Mouse (Mus musculus) kidney, postnatal 0 days (tissue): ENCODE results near the gene Crmp1. TPM values are rescaled to one million over a fixed set of nuclear protein-coding genes. Genes with fewer than 3 reads are reported as not detected.

ENCODE experiments used
- ATAC-seq: fragments of 200-750 bp; cut with Nextera tagmentation; replicated peaks from 2 replicates; pipeline ENCODE4 v1.8.0; 2017; ENCODE audit warnings: low read depth, moderate number of reproducible peaks, moderate TSS enrichment, moderate library complexity; ENCODE audit not compliant: low FRiP score
- DNase-seq: peaks from one replicate; pipeline ENCODE4 v3.0.0-alpha.2; 2016; ENCODE audit warnings: low spot score
- H3K27ac ChIP-seq: fragments of 300-500 bp; sonication (generic); 2 replicates; pipeline ENCODE4 v1.5.1; 2014; ENCODE audit warnings: mild to moderate bottlenecking
- H3K27me3 ChIP-seq: fragments of 300-500 bp; sonication (generic); 2 replicates; pipeline ENCODE4 v1.6.1; 2014; ENCODE audit warnings: low read length, mixed read lengths; ENCODE audit not compliant: insufficient read depth
- H3K36me3 ChIP-seq: fragments of 300-500 bp; sonication (generic); 2 replicates; pipeline ENCODE4 v1.6.1; 2014; ENCODE audit warnings: low read length, mixed read lengths; ENCODE audit not compliant: insufficient read depth
- H3K4me1 ChIP-seq: fragments of 300-500 bp; sonication (generic); replicated peaks from 2 replicates; pipeline ENCODE4 v1.6.1; 2014; ENCODE audit warnings: antibody characterized with exemption, low read length, mixed read lengths; ENCODE audit not compliant: insufficient read depth
- H3K4me2 ChIP-seq: fragments of 300-500 bp; sonication (generic); 2 replicates; pipeline ENCODE4 v1.6.1; 2014; ENCODE audit warnings: mild to moderate bottlenecking, low read length, moderate library complexity, mixed read lengths
- H3K4me3 ChIP-seq: fragments of 300-500 bp; sonication (generic); replicated peaks from 2 replicates; pipeline ENCODE4 v1.5.1; 2014; ENCODE audit warnings: low read depth, low read length
- H3K9ac ChIP-seq: fragments of 300-500 bp; sonication (generic); 2 replicates; pipeline ENCODE4 v1.6.1; 2014; ENCODE audit warnings: low read depth, low read length
- H3K9me3 ChIP-seq: fragments of 300-500 bp; sonication (generic); replicated peaks from 2 replicates; pipeline ENCODE4 v1.6.1; 2016; ENCODE audit warnings: low read length, inconsistent platforms, mixed read lengths
- CTCF ChIP-seq: IDR thresholded peaks from 2 replicates; pipeline ENCODE4 v1.5.1; 2016; ENCODE audit warnings: antibody characterized with exemption, low read depth, mild to moderate bottlenecking, moderate library complexity
- WGBS: fragments of 180-500 bp; shearing (Covaris S2); extraction: QIAGEN DNeasy Blood & Tissue Kit; methylation state at CpG from one replicate; pipeline ENCODE4 v1.1.7; 2014; 5-methylcytosine and 5-hydroxymethylcytosine counted together
- polyA plus RNA-seq: library from polyadenylated mRNA; unstranded; fragments of >200 nt; fragmentation: Nextera tagmentation; extraction: Ambion mirVana; gene quantifications from 2 replicates; pipeline ENCODE4 v1.2.1, GENCODE M21; 2015

Crmp1 gene
- polyA plus RNA-seq, result 2.6 and 2.8 TPM in 2 replicates

DNA sequence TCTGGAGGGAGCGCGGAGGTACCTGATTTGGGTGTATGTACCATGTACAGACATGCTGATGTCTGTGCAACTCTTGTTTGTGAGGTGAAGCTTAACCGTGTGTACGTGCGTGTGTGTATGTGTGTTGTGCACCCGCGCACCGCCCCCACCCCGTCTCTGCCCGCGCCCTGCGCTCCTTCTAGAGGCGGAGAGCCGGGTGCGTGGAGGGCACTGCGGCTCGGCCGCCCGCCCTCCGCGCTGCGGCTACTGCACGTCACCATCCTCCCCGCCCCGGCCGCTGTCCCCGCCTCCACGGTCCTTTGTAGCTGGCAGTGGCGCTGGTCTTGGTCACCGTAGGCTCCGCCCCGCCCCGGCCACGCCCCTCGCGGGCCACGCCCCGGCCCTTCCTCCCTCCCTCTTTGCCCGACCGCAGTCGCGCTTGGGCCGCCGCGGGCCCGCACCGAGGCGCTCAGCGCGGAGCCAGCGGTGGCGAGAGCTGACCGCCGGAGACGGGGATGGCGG is at the start of gene Crmp1:
TSS of gene Crmp1 (plus strand) at position 290 of the 501 bp plus-strand sequence.
- TF ChIP-seq CTCF, result no peak
- ATAC-seq, result peak; percentile 52
- Histone ChIP-seq H3K9ac (no peak within 1 kb of the TSS), H3K4me1 (peaks cover 13% of the 10 kb centered on the region), H3K27ac (no peak within 1 kb of the TSS), H3K27me3 (peaks cover 62% of the 10 kb centered on the region), H3K4me3 (peak within 1 kb of the TSS; percentile 24), H3K4me2 (peak within 1 kb of the TSS; percentile 55), H3K9me3 (no peaks in the 10 kb centered on the region), H3K36me3 (no peaks in the 10 kb centered on the region)
- 1% methylated on average over 50 of the region's 56 CpGs for WGBS
- peak; percentile 41 for DNase-seq

DNA sequence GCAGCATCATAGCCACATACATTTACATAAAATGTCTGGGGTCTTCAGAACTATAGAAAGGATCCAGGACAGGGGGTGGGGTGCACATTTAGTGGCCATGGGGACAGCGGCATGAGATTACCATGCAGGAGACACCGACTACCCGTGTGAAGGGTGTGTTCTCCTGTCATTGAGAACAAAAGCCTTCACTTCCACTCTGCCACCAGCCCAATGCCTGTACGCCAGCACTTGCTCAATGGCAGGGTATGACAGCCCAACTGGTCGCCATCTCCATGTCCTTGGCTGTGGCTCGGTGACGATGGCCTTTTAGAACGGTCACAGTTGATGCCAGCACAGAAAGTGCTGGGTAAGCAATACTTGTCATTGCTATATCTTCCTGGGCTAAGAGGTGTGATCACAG is 45.5 kb upstream of the Crmp1 start:
- no peaks in the 10 kb centered on the region for H3K27me3 ChIP-seq
- H3K4me2 ChIP-seq, result no peak overlapping the region

DNA sequence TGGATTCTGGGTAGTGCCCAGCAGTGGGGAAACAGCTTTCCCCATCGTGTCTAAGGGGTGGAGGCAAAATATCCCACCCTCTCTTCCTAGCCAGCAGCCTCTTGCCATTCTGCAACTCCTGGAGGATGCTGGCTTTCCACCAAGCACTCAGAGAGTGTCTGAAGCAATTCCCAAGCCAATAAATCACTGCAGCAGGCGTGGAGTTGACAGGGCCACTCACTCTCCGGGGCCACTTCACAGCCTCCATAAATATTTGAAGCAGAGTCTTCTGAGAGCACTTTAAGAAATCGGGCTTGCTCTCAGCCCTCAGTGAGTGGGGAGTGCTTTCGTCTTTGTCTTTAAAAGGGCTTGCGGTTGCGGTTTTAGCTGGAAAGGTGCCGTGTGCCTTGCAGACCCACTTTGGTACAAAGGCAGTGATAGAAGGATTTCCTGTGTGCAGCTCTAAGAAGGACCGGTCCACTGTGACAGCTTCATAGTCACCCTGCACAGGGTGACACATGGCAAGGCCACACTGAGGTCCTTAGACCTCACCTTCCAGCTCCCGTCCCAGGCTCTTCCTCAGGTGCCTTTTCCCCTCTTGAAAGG is 45.0 kb upstream of the Crmp1 start:
- TF ChIP-seq CTCF, result no peak
- peaks cover 11% of the 10 kb centered on the region; the same call in 1 of the 2 replicates for H3K4me1 ChIP-seq
- H3K27ac ChIP-seq, result no peak overlapping the region
- H3K36me3 ChIP-seq, result no peaks in the 10 kb centered on the region
- H3K9ac ChIP-seq, result no peak overlapping the region
- H3K4me3 ChIP-seq, result no peak overlapping the region
- H3K4me2 ChIP-seq, result no peak overlapping the region
- peak; percentile 16 for DNase-seq
- WGBS, result 20% methylated on average over 10 of the region's 10 CpGs
- H3K27me3 ChIP-seq, result no peaks in the 10 kb centered on the region
- no peak for ATAC-seq
- H3K9me3 ChIP-seq, result no peaks in the 10 kb centered on the region

More for the DNA sequence above, 45.5 kb upstream of the Crmp1 start:
- no peak for TF ChIP-seq CTCF
- Histone ChIP-seq H3K4me1 (peaks cover 11% of the 10 kb centered on the region; the same call in 1 of the 2 replicates), H3K27ac (no peak overlapping the region), H3K9ac (no peak overlapping the region), H3K9me3 (no peaks in the 10 kb centered on the region), H3K4me3 (no peak overlapping the region), H3K36me3 (no peaks in the 10 kb centered on the region)
- DNase-seq, result no peak
- 75% methylated on average over 8 of the region's 8 CpGs for WGBS
- no peak for ATAC-seq

DNA sequence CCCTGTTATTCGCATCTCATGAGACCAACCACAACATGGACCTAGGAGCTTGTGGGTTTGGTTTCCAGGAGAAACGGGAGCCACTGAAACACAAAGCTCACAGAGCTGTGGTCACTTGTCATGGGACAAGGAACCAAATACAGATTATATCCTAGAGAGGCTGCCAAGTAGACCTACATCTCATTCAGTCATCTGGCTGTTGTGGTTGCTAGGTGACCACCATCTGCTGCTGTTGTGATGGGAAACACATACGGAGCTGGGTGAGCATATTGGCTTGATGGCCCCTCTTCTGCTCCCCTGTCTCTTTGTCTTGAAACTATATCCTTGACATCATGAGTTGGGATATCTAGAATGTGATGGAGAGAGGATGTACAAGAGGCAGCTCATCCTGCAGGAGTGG is 44.3 kb upstream of the Crmp1 start:
- Histone ChIP-seq H3K27ac (no peak overlapping the region), H3K4me2 (no peak overlapping the region), H3K4me1 (peaks cover 11% of the 10 kb centered on the region; the same call in 1 of the 2 replicates), H3K36me3 (no peaks in the 10 kb centered on the region), H3K4me3 (no peak overlapping the region), H3K27me3 (no peaks in the 10 kb centered on the region), H3K9me3 (no peaks in the 10 kb centered on the region), H3K9ac (no peak overlapping the region)
- no peak for ATAC-seq
- no peak for DNase-seq
- TF ChIP-seq CTCF, result no peak
- 59% methylated on average over 3 of the region's 3 CpGs for WGBS

DNA sequence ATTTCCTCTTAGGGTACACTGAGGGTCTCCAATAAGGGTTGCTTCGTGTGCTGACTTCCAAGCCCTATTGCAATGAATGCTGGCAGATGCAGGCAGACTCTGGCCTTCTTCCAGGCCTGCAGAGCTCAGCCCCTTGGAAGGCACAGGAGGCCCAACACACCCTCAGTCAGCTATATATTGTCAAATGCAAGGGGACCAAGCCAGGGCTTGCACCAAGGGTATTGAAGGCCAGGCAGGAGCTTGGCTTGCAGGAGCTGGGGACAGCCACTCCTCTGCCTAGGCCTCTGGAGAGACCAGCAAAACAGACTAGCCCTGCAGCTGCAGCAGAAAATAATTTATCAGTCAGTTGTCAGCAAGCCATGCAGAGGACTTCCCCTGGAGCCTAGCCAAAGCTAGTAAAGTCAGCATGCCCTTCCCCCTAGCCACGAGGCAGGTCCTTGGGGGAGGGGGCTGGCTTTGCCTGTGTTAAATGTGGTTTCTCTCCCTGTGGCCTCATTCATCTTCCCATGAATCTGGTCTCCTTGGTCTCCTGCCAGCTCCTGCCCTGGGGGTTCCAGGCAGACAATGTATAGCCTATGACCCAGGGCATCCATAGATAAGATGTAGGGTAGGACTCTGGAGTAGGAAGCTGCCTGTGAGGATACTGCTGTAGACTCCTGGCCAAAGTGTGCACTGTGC is 43.6 kb upstream of the Crmp1 start:
- no peaks in the 10 kb centered on the region for H3K27me3 ChIP-seq
- H3K4me1 ChIP-seq, result peaks cover 11% of the 10 kb centered on the region; the same call in 1 of the 2 replicates
- H3K9ac ChIP-seq, result no peak overlapping the region
- H3K4me2 ChIP-seq, result no peak overlapping the region
- TF ChIP-seq CTCF, result no peak
- ATAC-seq, result no peak
- H3K27ac ChIP-seq, result no peak overlapping the region
- H3K36me3 ChIP-seq, result no peaks in the 10 kb centered on the region
- no peaks in the 10 kb centered on the region for H3K9me3 ChIP-seq
- no peak overlapping the region for H3K4me3 ChIP-seq
- DNase-seq, result peak; percentile 52
- 24% methylated on average over 2 of the region's 2 CpGs for WGBS

DNA sequence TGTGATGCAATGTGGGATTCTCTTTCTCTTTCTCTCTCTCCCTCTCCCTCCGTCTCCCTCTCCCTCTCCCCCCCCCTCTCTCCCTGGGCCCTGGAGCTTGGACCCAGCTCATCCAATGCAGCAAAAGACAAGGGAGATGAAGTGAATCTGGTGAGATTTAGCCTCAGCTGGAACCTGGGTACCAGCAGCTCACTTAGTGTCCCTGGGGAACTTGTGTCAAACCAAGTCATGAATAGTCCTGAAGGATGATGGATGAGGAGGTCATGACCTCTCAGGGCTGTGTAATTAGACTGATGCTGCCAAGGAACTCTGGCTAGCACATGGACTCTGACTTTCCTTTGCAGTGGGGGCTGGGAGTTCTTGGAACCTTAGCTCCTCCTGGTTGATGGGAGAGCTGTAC is 39.5 kb upstream of the Crmp1 start:
- Histone ChIP-seq H3K9me3 (no peaks in the 10 kb centered on the region), H3K27ac (no peak overlapping the region), H3K36me3 (no peaks in the 10 kb centered on the region), H3K4me2 (no peak overlapping the region), H3K4me3 (no peak overlapping the region), H3K27me3 (no peaks in the 10 kb centered on the region), H3K4me1 (peaks cover 6% of the 10 kb centered on the region; the same call in 1 of the 2 replicates), H3K9ac (no peak overlapping the region)
- DNase-seq (no peak), ATAC-seq (no peak)
- 25% methylated on average over 1 of the region's 1 CpGs for WGBS
- no peak for TF ChIP-seq CTCF
